Mouse (Mus musculus) skeletal muscle tissue, adult 2 months (tissue): ENCODE results near the gene Atf7ip2.

ENCODE experiments used
- DNase-seq: peaks from one replicate; pipeline ENCODE4 v3.0.0-alpha.2; 2012; ENCODE audit warnings: low read depth, low spot score

Atf7ip2 gene

GRCm38 (mm10) chr16:10297696-10298644, 105.5 kb downstream of the Atf7ip2 start:
- no peak for DNase-seq

- no peak for DNase-seq
Observed at GRCm38 (mm10) chr16:10299637-10300036, 107.1 kb downstream of the Atf7ip2 start.

GRCm38 (mm10) chr16:10300231-10301186, 108.0 kb downstream of the Atf7ip2 start:
- no peak for DNase-seq
